Mouse (Mus musculus) cerebellum, adult 11 months (tissue): ENCODE data around the gene Trim30c.
"Not testable (repeated sequence)": the region's sequence is repeated elsewhere in the genome, so short reads cannot be mapped to it uniquely, and the experiment has no call there.

ENCODE experiments used
- DNase-seq: peaks from one replicate; pipeline ENCODE4 v3.0.0; 2022

Trim30c gene

DNA sequence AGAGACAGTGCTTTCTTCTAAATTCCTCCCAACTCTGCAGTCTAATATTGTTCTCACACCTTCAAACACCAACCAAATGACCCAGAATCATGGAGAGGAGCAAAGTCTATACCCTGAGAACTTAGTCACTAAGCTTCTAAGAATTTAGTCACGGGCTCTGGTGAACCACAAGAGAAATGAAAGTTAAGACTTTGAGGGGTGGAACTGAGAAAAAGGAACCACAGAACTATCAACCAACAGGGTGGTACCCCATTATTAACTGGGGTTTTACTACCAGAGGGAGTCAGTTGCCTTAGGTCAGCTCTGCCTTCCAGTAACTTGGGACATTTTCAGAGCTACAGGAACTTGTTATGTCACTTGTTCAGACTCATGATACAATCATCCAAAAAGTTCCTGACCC lies at the start of gene Trim30c:
Trim30c (minus strand) TSS at position 140 of the 400 bp plus-strand sequence.
- no peak for DNase-seq

DNA sequence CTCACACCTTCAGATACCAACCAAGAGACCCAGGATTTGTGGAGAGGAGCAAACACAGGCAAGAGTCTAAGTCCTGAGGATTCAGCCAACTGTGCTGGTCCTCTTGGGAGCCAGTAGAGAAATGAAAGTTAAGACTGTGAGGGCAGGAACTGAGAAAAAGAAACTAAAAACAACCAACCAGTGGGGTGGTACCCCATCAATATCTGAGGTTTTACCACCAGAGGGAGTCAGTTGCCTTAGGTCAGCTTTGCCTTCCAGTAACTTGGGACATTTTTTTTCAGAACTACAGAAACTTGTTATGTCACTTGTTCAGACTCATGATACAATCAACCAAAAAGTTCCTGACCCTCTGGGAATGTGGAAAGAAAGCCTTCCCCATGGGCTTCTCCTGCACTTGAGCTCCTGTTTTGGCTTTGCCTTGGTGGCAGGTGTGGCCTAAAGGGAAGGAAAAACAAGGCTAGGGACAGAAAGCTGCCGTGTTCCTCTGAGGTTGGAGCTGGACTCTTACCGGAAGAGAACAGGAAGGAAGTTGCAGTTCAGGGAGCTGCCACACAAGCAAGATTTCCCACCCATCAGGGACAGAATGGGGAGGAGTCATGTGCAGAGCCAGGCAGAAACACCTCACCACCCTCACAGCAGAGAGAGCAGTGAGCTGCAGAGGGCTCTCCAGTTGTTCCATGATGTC lies 45.5 kb upstream of the Trim30c start:
- no peak for DNase-seq

DNA sequence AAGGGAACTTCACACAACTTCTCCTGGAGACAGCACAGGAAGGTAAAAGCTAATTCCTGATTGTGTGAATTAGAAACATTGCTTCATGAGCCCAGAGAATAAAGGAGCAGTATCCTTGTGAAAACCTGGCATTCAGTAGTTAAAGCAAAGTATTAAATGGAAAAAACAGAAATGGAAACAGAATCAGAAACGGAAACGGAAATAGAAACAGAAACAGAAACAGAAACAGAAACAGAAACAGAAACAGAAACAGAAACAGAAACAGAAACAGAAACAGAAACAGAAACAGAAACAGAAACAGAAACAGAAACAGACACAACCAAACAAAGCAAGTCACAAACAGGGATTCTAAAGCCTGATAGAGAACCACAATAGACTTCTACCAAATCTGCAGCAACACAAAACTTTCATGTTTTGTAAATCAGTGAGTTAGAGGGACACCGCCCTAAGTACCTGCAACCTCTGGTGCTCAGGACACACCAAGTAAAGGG lies 3.9 kb upstream of the Trim30c start:
- DNase-seq = no peak

DNA sequence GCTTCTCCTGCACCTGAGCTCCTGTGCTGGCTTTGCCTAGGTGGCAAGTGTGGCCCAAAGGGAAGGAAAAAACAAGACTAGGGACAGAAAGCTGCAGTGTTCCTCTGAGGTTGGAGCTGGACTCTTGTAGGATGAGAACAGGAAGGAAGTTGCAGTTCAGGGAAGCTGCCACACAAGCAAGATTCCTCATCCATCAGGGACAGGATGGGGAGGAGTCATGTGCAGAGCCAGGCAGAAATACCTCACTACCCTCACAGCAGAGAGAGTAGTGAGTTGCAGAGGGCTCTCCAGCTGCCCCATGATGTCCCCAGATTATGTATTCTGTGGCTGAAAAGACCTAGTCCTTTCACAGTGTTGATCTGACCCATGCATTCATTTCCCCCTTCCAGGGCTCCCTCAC lies 503 bp upstream of the Trim30c start:
- no peak for DNase-seq

DNA sequence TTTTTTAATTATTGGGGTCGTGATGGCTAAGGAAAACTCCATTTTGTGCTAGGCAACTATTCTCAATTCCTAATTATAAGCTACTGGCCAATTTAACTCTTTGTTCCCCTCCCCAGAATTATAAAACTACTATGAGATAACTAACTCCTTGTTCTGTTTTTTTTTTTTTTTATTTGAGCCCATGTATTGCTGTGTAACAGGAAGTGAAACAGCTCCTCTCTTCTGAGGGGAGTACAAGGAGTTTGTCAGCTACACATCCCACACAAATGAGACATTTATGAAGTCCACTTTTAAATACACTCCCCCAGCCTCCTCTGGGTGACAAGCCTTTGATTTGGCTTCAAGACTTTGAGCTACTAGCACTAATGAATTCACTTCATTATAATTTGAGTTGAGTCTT lies 2.1 kb downstream of the Trim30c start:
- DNase-seq = no peak

DNA sequence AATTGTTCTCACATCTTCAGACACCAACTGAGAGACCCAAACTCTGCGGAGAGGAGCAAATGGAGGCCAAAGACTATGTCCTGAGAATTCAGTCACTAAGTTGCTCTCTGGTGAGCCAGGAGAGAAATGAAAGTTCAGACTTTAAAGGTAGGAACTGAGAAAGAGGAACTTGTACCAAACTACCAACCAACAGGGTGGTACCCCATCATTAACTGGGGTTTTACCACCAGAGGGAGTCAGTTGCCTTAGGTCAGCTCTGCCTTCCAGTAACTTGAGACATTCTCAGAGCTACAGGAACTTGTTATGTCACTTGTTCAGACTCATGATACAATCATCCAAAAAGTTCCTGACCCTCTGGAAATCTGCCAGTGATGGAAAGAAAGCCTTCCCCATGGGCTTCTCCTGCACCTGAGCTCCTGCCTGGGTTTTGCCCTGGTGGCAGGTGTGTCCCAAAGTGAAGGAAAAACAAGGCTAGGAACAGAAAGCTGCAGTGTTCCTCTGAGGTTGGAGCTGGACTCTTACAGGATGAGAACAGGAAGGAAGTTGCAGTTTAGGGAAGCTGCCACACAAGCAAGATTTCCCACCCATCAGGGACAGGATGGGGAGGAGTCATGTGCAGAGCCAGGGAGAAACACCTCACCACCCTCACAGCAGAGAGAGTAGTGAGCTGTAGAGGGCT lies 30.8 kb downstream of the Trim30c start, which contains the start of gene Trim30b:
Trim30b (minus strand) TSS at position 149 of the 679 bp plus-strand sequence.
- DNase-seq = no peak

DNA sequence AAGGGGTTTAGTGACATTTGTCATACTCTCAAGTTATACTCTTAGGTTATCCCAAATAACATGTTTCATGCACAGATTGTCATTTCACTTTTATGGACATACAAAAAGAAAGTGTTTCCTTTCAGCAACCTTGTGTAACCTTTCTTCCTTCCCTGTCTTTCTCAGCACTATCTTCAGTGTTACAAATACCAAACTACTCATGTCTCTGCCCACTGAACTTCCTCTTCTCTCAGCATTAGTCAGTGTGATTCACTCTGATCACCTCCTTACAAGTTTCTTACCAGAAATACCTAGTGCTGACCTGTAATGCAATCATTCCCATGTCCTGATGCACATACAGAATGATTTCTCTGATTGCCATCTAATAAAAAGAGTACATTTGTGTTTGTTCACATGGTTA lies 34.3 kb downstream of the Trim30c start:
- no peak for DNase-seq

DNA sequence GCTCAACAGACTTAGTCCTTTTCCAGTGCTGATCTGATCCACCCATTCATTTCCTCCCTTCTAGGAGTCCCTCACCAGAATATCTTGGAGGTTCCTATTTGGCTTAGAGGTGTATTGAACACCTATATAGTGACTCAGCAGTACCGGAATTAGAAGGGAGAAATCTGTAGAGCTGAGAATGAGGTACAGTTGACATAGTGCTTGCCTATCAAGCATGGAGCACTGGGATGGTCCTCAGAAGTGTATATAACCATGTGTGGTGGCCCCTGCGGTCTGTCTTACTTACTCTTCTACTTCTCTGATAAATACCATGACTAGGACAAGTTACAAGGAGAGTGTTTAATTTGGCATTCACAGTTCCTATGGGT lies 47.1 kb downstream of the Trim30c start:
- DNase-seq = no peak

DNA sequence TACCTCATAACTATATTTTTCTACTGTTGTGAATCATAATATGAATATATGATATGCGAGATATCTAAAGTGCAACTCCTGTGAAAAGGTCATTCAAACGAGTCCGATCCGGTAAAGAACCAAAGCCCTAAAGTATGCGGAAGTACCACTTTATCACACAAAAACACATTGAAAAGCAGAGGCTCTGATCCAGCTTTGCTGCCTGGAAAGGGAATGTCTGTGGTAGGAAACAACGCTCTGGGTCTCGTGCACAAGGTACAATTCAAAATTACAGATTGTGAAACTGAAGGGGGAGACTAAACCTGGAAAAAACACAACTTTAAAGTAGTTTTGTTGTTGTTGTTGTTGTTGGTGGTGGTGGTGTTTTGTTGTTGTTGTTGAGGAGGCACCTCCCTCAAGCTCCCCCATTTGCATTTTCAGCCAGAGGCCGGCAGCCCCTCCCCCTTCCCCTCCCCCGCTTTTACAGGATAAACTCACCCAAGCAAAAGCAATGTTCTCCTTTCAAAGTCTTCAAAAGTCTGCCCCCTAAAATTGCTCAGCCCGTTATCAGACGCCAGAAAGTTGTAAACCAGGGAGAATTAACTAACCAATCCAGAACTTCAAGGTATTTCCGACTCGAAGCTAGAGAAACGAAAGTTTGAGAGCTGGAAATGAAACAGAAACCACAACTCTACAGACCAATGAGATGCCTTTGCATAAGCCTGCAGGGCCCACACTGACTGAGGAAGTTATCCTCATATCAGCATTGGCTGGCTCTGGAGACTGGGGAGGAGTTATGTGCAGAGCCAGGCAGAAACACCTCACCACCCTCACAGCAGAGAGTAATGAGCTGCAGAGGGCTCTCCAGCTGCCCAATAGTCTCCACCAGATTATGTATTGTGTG lies 47.7 kb downstream of the Trim30c start, which contains the start of gene Trim12c:
Trim12c (minus strand) TSS at position 646 of the 883 bp plus-strand sequence.
- no peak for DNase-seq

DNA sequence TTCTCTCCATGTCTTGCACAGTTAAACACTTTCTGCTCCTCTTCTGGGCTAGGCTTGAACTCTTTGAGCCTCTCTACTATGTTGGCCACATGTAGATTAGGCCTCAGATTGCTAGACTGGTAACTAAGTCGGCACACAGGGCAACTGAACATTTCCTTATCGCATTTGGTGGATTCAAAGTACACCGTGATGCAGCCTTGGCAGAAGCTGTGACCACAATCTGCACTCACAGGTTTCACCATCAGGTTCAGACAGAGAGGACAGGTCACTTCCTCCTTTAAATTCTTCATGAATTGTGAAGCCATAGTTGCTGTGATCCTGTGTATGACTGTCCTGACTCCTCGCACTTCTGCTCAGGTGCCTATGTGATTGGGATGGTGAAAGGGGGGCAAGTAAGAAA lies 52.6 kb downstream of the Trim30c start:
- DNase-seq = not testable (repeated sequence)

DNA sequence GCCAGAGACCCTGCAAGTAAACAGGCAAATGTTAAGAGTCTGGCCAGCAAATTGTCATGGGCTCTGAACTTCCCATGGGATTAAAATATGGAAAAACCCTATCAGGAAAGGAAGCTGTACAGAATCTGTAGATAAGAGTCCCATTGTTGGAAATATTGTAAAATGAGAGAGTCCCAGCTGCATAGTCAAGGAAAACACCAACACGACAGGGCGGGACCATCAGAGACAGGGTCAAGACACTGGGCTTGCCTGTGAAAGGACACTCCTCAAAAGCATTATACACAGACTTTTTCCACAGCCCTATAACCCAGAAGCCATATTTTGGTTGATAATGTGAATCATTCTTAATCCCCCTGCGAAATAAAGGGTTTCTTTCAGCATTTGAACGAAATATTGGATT lies 59.9 kb downstream of the Trim30c start:
- DNase-seq = not testable (repeated sequence)

DNA sequence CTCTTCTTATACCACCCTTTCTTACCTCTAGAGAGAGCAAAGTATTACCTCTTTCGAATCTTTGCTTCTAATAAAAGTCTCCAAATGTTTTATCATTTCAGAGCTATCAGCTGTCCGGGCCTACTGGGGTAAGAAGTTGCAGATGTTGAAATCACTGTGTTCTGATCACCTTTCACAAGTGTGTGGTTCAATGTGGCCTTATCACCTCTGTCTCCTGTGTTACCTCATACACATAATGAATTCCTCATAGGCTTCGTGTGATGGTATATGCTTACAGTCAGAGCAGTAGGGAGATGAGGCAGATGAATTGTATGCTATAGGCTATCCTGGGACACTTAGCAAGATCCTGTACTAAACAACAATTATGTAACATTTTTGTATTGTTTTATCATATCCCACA lies 65.1 kb downstream of the Trim30c start:
- not testable (repeated sequence) for DNase-seq
